Mouse (Mus musculus) right cerebral cortex, postnatal 25 days (tissue): ENCODE results near the gene Hist1h2af.
A peak's percentile ranks its signal among the peaks of the same experiment; 100 is the strongest.
"Not testable (repeated sequence)": the region's sequence is repeated elsewhere in the genome, so short reads cannot be mapped to it uniquely, and the experiment has no call there.

Source experiments
- DNase-seq: peaks from one replicate; pipeline ENCODE4 v3.0.0; 2022

Gene Hist1h2af

DNA sequence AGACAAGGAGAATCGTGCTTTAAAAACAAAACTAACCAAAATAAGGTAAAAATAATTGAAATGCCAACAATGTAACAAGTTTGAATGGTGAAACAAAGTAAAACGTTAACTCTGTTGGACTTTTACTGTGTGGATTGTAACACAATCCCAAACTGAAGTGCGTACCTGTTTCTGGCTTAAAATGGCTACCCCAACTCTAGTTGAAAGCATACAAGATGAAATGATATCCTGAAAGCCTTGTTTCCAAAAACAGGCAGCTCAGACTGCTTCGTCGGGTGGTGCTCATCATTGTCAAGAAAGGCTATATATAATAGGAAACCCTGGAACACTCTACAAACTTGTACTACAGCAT lies 27.8 kb downstream of the Hist1h2af start:
- DNase-seq: not testable (repeated sequence)

DNA sequence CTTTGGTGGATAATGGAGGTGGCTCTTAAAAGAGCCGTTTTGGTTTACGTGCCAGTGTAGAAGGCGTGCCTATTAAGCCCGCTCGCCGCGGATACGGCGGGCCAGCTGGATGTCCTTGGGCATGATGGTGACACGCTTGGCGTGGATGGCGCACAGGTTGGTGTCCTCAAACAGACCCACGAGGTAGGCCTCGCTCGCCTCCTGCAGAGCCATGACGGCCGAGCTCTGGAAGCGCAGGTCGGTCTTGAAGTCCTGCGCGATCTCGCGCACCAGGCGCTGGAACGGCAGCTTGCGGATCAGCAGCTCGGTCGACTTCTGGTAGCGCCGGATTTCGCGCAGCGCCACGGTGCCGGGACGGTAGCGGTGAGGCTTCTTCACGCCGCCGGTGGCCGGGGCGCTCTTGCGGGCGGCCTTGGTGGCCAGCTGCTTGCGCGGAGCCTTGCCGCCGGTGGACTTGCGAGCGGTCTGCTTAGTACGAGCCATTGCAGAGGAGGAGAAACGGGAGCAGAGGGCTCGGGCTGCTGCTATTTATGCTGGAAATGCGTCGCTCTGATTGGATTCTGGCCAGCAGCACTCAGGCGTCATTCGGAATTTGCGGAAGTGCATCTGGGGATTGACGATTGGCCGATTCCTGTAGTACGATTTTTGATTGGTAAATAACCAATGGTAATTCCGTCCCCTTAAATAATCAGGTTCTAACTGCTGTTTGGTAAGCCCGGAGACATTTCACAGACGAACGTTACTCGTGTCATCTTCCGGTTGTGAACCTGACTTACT lies 28.4 kb downstream of the Hist1h2af start, which contains the start of gene Hist1h3e:
Gene Hist1h3e (minus strand): TSS at position 487 of the 777 bp plus-strand sequence.
- peak; percentile 93 for DNase-seq

DNA sequence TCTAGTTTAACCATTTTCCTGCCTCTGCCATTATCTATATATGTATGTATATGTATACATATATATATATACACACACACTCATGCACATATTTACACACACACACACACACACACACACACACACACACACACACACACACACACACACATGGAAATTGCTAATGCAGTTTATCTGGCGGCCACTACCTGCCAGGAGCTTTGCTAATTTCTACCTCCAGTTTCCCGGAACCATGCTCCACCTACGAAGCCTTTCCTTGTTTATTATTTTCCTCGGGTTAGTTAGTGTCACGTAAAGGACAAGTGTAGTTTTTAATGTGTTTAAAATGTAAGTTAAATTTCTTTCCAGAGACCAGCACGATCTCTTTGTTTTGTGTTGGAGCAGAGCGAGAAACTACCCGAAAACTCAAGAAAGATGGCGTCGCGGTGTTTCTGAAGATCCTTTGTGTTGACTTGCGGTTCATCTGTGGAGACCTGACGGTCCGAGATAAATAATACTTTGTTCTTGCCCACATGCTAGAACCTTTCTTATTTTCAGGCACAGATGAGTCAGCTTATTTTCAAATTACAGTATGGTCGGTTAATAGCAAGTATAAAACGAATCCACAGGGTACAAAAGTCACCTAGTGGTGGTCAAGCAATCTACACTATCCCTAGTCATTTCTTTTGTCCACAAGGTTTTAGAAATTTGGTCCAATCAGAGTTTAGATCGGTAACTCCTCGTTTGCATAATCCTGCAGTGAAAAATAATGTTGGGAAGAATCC lies 29.2 kb downstream of the Hist1h2af start:
- DNase-seq: no peak

DNA sequence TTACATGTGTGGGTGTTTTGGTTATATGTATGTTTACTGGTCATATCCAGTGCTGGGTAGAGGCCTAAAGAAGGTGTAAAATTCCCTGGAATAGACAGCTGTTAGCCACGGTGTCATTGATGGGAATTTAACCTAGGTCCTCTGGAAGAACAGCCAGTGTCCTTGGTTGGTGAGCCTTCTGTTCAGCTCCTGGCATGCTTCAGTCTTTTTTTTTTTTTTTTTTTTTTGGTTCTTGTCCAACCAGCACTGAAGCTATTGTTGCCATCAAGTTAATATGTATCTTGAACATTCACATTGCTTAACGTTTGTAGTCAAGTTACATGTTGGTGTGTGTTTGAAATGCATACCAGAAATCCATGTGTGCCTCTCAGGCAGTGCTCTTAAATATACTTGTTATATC lies 30.8 kb downstream of the Hist1h2af start:
- no peak for DNase-seq

DNA sequence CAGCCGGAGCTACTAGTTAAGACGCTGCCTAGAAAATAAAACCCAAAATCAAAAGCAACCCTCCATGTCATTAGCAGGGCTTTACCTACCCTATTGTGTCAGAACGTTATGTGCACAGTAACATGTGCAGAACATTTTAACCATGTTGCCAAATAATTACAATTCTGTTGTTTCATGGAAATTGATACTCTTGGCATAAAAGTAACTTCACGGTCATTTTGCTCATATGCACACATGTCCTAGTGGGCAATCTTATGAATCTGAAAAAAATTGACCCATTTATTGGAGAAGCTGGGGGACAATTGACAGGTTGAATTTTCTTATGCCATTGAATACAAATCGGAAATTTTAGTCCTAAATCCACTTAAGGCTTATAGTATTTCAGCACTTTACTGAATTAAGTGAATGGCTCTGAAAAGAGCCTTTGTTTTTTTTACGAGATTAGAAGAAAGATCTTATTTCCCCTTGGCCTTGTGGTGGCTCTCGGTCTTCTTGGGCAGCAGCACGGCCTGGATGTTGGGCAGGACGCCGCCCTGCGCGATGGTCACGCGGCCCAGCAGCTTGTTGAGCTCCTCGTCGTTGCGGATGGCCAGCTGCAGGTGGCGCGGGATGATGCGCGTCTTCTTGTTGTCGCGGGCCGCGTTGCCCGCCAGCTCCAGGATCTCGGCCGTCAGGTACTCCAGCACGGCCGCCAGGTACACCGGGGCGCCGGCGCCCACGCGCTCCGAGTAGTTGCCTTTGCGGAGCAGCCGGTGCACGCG lies 36.7 kb downstream of the Hist1h2af start:
- DNase-seq: not testable (repeated sequence)

DNA sequence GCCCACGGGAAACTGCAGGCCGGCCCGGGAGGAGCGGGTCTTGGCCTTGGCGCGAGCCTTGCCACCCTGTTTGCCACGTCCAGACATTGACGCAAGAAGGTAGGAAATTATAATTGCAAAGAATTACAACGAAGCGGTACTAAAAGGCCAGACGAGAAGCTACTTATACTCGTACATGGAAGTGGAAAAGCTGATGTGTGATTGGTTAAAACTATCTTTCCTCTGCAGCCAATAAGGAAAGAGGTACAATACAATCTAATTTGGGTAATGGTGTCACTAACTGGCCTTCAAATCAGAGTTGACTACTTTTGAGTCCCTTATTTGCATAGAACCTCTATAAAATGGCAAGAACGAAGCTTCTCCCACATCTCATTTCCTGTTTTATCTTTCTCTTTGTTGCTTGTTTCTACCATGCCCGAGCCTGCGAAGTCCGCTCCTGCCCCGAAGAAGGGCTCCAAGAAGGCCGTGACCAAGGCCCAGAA lies 37.4 kb downstream of the Hist1h2af start, which contains the start of the genes Hist1h2ae and Hist1h2bg:
Gene Hist1h2ae (minus strand): TSS at position 199 of the 482 bp plus-strand sequence.
Gene Hist1h2bg (plus strand): TSS at position 375 of the 482 bp plus-strand sequence.
- peak; percentile 80 for DNase-seq

DNA sequence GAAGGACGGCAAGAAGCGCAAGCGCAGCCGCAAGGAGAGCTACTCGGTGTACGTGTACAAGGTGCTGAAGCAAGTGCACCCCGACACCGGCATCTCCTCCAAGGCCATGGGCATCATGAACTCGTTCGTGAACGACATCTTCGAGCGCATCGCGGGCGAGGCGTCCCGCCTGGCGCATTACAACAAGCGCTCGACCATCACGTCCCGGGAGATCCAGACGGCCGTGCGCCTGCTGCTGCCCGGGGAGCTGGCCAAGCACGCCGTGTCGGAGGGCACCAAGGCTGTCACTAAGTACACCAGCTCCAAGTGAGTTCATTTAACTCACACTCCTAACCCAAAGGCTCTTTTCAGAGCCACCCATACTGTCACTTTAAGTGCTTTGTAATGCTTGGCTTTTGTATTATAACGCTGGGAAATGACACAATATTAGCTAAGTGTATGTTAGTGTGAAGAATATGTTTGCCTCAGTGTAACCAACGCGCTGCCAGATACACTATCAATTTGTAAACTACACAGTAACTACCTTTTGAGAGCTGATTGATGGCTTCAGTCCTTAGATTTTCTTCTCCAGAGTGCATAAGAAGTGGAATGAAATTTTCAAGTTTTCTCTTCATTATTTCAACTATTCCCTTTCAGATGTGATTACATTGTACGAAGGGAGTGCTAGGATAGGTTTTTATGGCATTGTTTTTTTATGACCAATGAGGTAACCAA lies 38.0 kb downstream of the Hist1h2af start:
- DNase-seq: not testable (repeated sequence)

DNA sequence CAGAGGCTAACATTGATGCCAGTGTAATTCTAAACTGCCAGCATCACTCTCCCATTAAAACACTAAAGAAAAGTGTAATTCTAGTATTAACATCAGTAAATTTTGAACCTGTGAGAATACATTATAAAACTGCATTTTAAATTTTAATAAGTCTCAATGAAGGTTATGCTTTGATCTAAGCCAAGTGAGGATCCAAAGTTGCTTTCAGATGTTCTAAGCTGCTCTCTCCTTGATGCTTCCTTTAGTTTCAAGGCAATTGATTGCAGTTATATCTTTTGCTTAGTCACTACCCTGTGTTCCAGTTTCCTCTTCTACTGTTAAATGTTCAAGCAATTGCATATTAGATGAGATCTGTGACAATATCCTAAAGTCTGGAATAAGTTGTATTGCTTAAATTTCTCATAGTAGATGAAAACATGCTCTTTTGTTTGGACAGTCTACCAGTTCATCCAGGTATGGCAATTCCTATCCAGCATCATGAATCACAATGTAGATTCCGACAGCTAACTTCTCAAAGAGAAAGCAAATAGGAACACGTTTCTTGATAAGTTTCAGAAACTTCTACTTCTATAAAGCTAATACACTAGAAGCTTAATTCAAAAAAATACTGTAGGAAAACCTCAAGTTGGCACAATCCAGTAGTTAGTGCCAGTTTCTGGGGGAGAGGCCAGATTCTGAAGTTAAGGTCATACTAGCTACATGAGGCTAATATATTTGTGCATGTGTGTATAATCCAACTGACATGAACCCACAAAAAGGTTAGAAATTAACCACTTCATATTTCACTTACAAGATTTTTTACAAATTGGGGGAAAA lies 38.7 kb downstream of the Hist1h2af start:
- no peak for DNase-seq

DNA sequence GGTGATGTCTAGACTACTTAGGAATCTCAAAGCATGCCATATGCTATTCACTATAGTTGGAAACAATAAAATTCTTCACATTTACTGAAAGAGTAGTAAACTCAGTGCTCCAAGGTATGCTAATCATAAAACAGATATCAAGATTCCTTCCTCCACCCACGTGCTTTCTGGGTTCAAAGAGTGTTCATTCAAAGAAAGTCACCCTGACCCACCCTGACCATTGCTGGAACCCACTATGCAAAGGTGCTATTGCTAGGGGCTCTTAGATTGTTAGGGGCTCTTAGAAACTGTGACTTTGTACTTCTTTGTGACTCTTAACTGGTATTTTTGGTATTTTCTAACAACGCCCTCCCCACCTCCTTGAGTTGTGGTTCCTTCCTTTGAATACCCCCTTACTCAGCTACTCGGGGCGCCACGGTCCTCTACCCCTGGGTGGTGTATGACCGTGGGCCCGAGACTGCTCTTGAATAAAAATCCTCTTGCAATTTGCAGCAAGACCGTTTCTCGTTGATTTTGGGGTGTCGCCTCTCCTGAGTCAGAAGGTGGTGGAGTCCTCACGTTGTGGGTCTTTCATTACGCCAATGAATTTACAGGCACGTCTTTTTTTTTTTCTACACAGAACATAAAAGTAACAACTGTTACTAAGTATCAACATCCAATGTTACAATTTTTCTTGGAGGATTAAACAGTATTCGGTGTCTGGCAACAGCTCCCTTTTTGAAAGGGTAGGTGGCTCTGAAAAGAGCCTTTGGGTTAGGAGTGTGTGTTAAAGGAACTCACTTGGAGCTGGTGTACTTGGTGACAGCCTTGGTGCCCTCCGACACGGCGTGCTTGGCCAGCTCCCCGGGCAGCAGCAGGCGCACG lies 39.6 kb downstream of the Hist1h2af start:
- not testable (repeated sequence) for DNase-seq

DNA sequence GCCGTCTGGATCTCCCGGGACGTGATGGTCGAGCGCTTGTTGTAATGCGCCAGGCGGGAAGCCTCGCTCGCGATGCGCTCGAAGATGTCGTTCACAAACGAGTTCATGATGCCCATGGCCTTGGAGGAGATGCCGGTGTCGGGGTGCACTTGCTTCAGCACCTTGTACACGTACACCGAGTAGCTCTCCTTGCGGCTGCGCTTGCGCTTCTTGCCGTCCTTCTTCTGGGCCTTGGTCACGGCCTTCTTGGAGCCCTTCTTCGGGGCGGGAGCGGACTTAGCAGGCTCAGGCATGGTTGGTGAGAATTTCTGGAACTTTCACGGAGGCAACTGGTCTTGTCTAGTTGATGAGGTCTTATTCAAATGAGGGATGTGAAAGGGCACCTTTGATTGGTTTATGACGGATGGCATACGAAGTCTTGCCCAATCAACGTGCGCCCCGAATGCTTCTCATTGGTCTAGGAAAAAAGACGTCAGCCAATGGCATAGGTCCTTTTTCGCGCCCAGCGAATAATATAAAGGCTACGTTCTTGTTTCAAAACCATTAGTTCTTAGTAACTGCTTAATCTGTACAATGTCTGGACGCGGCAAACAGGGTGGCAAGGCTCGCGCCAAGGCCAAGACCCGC lies 40.3 kb downstream of the Hist1h2af start, which contains the start of the genes Hist1h2bf and Hist1h2ad:
Gene Hist1h2bf (minus strand): TSS at position 299 of the 627 bp plus-strand sequence.
Gene Hist1h2ad (plus strand): TSS at position 484 of the 627 bp plus-strand sequence.
- peak; percentile 88 for DNase-seq

DNA sequence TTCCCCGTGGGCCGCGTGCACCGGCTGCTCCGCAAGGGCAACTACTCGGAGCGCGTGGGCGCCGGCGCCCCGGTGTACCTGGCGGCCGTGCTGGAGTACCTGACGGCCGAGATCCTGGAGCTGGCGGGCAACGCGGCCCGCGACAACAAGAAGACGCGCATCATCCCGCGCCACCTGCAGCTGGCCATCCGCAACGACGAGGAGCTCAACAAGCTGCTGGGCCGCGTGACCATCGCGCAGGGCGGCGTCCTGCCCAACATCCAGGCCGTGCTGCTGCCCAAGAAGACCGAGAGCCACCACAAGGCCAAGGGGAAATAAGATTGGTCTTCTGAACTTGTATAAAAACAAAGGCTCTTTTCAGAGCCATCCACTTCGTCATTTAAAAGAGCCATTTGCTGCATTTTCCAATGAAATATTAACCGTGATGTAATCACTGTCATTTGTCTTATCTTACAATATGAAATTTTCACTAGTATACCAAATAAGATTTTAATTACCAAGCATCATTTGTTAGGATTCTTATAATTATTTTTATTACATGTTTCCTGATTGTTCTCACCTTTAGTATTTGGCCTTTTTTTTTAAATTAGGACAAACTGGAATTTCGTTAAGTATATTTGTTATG lies 41.0 kb downstream of the Hist1h2af start:
- not testable (repeated sequence) for DNase-seq

DNA sequence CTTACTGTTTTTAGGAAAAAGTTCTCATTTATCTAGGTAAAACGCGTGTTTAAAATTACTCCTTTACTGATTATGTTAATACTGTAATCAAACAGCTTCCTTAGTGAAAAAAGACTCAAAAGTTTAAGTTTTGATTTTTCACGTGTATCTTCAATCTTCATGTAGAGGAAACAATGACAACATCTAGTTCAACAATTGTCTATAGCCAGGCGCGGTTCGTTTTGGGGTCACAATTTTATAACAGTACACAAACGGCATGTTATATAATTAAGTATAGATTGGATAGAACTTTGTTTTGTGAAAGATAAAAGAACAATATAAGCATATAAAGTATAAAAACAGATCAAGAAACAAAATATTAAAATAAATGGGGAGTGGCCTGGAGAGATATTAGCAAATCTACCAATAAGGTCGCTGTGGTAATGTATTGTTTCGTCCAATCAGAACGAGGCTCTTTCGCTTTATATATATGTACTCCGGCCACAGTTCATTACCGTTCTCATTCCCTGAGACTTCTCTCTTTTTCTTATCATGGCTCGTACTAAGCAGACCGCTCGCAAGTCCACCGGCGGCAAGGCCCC lies 41.7 kb downstream of the Hist1h2af start, which contains the start of gene Hist1h3d:
Gene Hist1h3d (plus strand): TSS at position 493 of the 581 bp plus-strand sequence.
- peak; percentile 60 for DNase-seq

DNA sequence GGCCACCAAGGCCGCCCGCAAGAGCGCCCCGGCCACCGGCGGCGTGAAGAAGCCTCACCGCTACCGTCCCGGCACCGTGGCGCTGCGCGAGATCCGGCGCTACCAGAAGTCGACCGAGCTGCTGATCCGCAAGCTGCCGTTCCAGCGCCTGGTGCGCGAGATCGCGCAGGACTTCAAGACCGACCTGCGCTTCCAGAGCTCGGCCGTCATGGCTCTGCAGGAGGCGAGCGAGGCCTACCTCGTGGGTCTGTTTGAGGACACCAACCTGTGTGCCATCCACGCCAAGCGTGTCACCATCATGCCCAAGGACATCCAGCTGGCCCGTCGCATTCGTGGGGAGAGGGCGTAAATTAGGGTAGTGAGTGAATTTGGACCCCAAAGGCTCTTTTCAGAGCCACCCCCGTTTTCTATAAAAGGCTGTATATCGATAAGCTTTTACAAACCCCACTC lies 42.2 kb downstream of the Hist1h2af start:
- DNase-seq: not testable (repeated sequence)

DNA sequence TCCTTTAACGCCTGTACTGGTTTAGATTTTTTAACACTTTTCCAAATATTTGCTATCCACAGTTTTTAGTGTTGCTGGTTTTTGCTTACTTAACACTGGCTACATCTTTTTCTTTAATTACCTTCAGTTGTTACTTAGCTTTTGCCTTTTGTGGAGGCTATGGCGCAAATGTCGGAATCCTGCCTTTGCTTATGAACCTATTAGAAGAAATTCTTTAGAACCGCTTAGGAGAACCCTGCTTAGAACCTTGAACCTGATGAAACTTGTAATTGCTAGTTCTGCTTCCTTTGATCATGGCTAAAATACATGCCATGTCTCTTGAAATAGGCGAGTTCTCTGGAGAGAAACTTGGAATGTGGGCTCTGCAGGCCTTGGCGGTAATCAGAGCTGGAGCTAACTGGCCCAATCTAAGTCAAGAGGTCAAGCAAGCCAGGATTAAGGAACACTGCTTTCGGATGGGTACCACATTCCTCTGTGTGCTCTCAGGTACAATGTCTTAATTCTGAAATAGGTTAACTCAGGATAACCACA lies 42.7 kb downstream of the Hist1h2af start:
- no peak for DNase-seq

DNA sequence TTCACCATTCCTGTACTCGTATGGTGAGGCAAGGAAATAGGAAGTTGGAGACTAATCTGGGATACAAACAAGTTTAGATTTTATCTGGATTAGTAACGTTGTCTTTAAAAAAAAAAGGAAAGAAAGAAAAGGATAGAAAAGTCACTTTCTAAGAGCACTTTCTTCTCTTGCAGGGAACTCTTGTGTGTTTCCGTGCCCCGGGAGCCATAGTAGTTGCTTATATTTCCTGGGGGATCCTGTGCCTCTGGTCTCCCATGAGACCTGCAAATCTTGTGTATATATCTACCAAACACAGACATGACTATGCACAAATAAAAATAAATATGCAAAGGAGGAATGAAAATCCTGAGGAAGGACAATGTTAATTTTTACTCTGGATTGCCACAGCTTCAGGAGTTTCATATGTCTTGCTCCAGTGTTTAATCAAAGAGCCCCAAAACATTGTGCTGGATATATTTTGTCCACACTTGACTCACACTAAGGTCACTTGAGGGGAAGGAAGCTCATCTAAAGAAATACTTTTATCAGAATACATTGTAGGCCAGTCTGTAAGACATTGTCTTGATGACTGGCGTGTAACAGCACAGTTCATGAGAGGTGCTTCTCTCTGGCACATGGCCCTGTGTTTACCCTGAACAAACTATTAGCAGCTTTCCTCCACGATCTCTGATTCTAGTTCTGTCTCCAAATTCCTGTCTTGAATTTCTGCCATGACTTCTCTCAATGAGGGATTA lies 43.4 kb downstream of the Hist1h2af start:
- DNase-seq: no peak

DNA sequence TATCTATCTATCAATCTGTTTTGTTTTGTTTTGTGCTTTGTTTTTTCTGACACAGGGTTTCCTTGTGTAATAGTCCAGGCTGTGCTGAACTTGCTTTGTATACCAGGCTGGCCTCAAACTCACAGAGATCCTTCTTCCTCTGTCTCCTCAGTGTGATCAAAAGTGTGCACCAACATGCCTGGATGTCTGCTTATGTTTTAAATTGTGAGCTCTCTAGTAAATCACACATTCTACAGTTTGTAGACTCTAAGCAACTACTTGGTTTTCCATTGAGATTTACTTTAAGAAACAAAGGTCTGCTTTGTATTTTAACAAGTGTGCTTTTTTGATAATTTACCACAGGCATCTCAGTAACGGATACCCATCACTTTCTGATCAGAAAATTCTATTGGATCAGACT lies 44.1 kb downstream of the Hist1h2af start:
- DNase-seq: no peak

DNA sequence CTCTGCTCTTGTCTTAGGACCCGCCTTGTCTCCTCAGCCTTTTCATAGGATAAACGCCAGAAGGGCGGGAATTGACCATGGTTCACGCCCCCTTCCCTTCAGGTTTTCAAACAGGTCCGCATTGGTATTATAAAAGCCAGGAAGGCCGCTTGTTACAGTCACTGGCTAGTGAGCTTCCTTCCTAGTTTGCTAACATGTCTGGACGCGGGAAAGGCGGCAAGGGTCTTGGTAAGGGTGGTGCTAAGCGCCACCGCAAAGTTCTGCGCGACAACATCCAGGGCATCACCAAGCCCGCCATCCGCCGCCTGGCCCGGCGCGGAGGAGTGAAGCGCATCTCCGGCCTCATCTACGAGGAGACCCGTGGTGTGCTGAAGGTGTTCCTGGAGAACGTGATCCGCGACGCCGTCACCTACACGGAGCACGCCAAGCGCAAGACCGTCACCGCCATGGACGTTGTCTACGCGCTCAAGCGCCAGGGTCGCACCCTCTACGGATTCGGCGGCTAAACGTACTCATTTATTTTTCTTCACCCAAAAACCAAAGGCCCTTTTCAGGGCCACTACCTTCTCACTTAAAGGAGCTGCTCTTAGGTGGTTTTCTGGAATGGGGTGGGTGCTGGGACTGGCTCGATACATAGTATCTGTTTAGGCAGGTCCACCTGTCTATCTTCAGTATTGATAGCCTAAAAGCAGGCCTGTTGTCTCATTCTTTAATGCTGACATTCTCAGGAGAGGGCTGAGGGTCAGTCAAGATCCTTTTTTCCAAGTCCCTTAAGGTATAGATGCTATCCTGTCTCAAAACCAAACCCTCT lies 47.9 kb downstream of the Hist1h2af start, which contains the start of gene Hist1h4d:
Gene Hist1h4d (plus strand): TSS at position 191 of the 811 bp plus-strand sequence.
- DNase-seq: peak; percentile 95
